Mouse (Mus musculus): ENCODE measurements around the gene Cdca8. TPM values are rescaled to one million over a fixed set of nuclear protein-coding genes. Genes with fewer than 3 reads are reported as not detected.
A peak's percentile ranks its signal among the peaks of the same experiment; 100 is the strongest.
"Not testable (repeated sequence)": the region's sequence is repeated elsewhere in the genome, so short reads cannot be mapped to it uniquely, and the experiment has no call there.

Cdca8 gene
- polyA plus RNA-seq (2014; fragmentation: Nextera tagmentation; extraction: Ambion mirVana): 95.1 and 98.7 TPM in 2 replicates

- 93% methylated on average over 4 of the region's 4 CpGs for WGBS
- peaks cover 4 to 18% of the 10 kb centered on the region in 2 experiments for H3K4me1 ChIP-seq (ENCODE audit: control insufficient read depth in 2 of 2, insufficient read depth in 2 of 2, low read length in 2 of 2)
- H3K27ac ChIP-seq (replicated peaks in 1 of 2; ENCODE audit: control insufficient read depth in 1 of 2, insufficient read depth in 1 of 2, low read depth in 2 of 2, low read length in 2 of 2); H3K9me3 ChIP-seq (ENCODE audit: control insufficient read depth, low read length); H3K4me3 ChIP-seq (ENCODE audit: control insufficient read depth in 1 of 2, insufficient read depth in 1 of 2, low read depth in 1 of 2, low read length in 2 of 2); ATAC-seq (ENCODE audit: insufficient number of reproducible peaks, insufficient read depth, low FRiP score, low read depth); H3K4me2 ChIP-seq (ENCODE audit: low read length); H3K9ac ChIP-seq (ENCODE audit: low read length); H3K27me3 ChIP-seq (ENCODE audit: control insufficient read depth, insufficient read depth, low read length): not testable (repeated sequence)
- H3K36me3 ChIP-seq (ENCODE audit: control insufficient read depth, insufficient read depth, low read length): peaks cover 52% of the 10 kb centered on the region
Observed at GRCm38 (mm10) chr4:124939211-124939610, at the start of gene Cdca8. TSS of gene Cdca8 (minus strand) at chr4:124939311.

GRCm38 (mm10) chr4:124988382-124988781 is 49.3 kb upstream of the Cdca8 start:
- Histone ChIP-seq H3K9me3 (ENCODE audit: control insufficient read depth, low read length) (no peaks in the 10 kb centered on the region), H3K4me2 (ENCODE audit: low read length) (no peak overlapping the region; the same call in 1 of the 2 replicates), H3K9ac (ENCODE audit: low read length) (no peak overlapping the region), H3K4me1 (ENCODE audit: control insufficient read depth in 2 of 2, insufficient read depth in 2 of 2, low read length in 2 of 2) (peaks cover 4 to 11% of the 10 kb centered on the region in 2 experiments; a peak in 3 of 4 replicates), H3K36me3 (ENCODE audit: control insufficient read depth, insufficient read depth, low read length) (no peaks in the 10 kb centered on the region), H3K27me3 (ENCODE audit: control insufficient read depth, insufficient read depth, low read length) (peaks cover 87% of the 10 kb centered on the region), H3K4me3 (ENCODE audit: control insufficient read depth in 1 of 2, insufficient read depth in 1 of 2, low read depth in 1 of 2, low read length in 2 of 2) (no peak overlapping the region), H3K27ac (replicated peaks in 1 of 2; ENCODE audit: control insufficient read depth in 1 of 2, insufficient read depth in 1 of 2, low read depth in 2 of 2, low read length in 2 of 2) (no peak overlapping the region)
- ATAC-seq (ENCODE audit: insufficient number of reproducible peaks, insufficient read depth, low FRiP score, low read depth): no peak
- 14% methylated on average over 9 of the region's 9 CpGs for WGBS

- no peak for ATAC-seq (ENCODE audit: insufficient number of reproducible peaks, insufficient read depth, low FRiP score, low read depth)
- Histone ChIP-seq H3K9me3 (ENCODE audit: control insufficient read depth, low read length) (no peaks in the 10 kb centered on the region), H3K4me2 (ENCODE audit: low read length) (no peak overlapping the region; the same call in 1 of the 2 replicates), H3K27ac (replicated peaks in 1 of 2; ENCODE audit: control insufficient read depth in 1 of 2, insufficient read depth in 1 of 2, low read depth in 2 of 2, low read length in 2 of 2) (no peak overlapping the region), H3K4me3 (ENCODE audit: control insufficient read depth in 1 of 2, insufficient read depth in 1 of 2, low read depth in 1 of 2, low read length in 2 of 2) (no peak overlapping the region), H3K9ac (ENCODE audit: low read length) (no peak overlapping the region), H3K27me3 (ENCODE audit: control insufficient read depth, insufficient read depth, low read length) (peaks cover 89% of the 10 kb centered on the region), H3K36me3 (ENCODE audit: control insufficient read depth, insufficient read depth, low read length) (no peaks in the 10 kb centered on the region), H3K4me1 (ENCODE audit: control insufficient read depth in 2 of 2, insufficient read depth in 2 of 2, low read length in 2 of 2) (peaks cover 4 to 11% of the 10 kb centered on the region in 2 experiments; a peak in 3 of 4 replicates)
- WGBS: 7% methylated on average over 10 of the region's 10 CpGs
Observed at GRCm38 (mm10) chr4:124987711-124988097, 48.6 kb upstream of the Cdca8 start.

- no peak overlapping the region for H3K27ac ChIP-seq (replicated peaks in 1 of 2; ENCODE audit: control insufficient read depth in 1 of 2, insufficient read depth in 1 of 2, low read depth in 2 of 2, low read length in 2 of 2)
- 5% methylated on average over 41 of the region's 51 CpGs for WGBS
- no peaks in the 10 kb centered on the region for H3K9me3 ChIP-seq (ENCODE audit: control insufficient read depth, low read length)
- peak overlapping the region; percentile 34 to 42 for H3K4me3 ChIP-seq (ENCODE audit: control insufficient read depth in 1 of 2, insufficient read depth in 1 of 2, low read depth in 1 of 2, low read length in 2 of 2)
- peak overlapping the region; percentile 62 for H3K4me2 ChIP-seq (ENCODE audit: low read length)
- no peaks in the 10 kb centered on the region for H3K36me3 ChIP-seq (ENCODE audit: control insufficient read depth, insufficient read depth, low read length)
- peaks cover 93% of the 10 kb centered on the region for H3K27me3 ChIP-seq (ENCODE audit: control insufficient read depth, insufficient read depth, low read length)
- ATAC-seq (ENCODE audit: insufficient number of reproducible peaks, insufficient read depth, low FRiP score, low read depth): no peak
- peaks cover 4 to 11% of the 10 kb centered on the region in 2 experiments; a peak in 3 of 4 replicates for H3K4me1 ChIP-seq (ENCODE audit: control insufficient read depth in 2 of 2, insufficient read depth in 2 of 2, low read length in 2 of 2)
- H3K9ac ChIP-seq (ENCODE audit: low read length): peak overlapping the region; percentile 41
Observed at GRCm38 (mm10) chr4:124986739-124987710, 47.9 kb upstream of the Cdca8 start.

- ATAC-seq (ENCODE audit: insufficient number of reproducible peaks, insufficient read depth, low FRiP score, low read depth): no peak
- Histone ChIP-seq H3K4me3 (ENCODE audit: control insufficient read depth in 1 of 2, insufficient read depth in 1 of 2, low read depth in 1 of 2, low read length in 2 of 2) (peak within 1 kb of the TSS; percentile 34 to 42), H3K9me3 (ENCODE audit: control insufficient read depth, low read length) (no peaks in the 10 kb centered on the region), H3K27ac (replicated peaks in 1 of 2; ENCODE audit: control insufficient read depth in 1 of 2, insufficient read depth in 1 of 2, low read depth in 2 of 2, low read length in 2 of 2) (no peak within 1 kb of the TSS), H3K36me3 (ENCODE audit: control insufficient read depth, insufficient read depth, low read length) (no peaks in the 10 kb centered on the region), H3K4me2 (ENCODE audit: low read length) (peak within 1 kb of the TSS; percentile 62), H3K4me1 (ENCODE audit: control insufficient read depth in 2 of 2, insufficient read depth in 2 of 2, low read length in 2 of 2) (peaks cover 4 to 11% of the 10 kb centered on the region in 2 experiments; a peak in 3 of 4 replicates), H3K9ac (ENCODE audit: low read length) (peak within 1 kb of the TSS; percentile 41), H3K27me3 (ENCODE audit: control insufficient read depth, insufficient read depth, low read length) (peaks cover 97% of the 10 kb centered on the region)
- 2% methylated on average over 53 of the region's 62 CpGs for WGBS
Observed at GRCm38 (mm10) chr4:124985671-124986602, 46.8 kb upstream of the Cdca8 start, which contains the start of gene Rspo1. TSS of gene Rspo1 (plus strand) at chr4:124986430.

GRCm38 (mm10) chr4:124984871-124985670 is 46.0 kb upstream of the Cdca8 start:
- WGBS: 10% methylated on average over 18 of the region's 18 CpGs
- no peak overlapping the region for H3K4me3 ChIP-seq (ENCODE audit: control insufficient read depth in 1 of 2, insufficient read depth in 1 of 2, low read depth in 1 of 2, low read length in 2 of 2)
- H3K27ac ChIP-seq (replicated peaks in 1 of 2; ENCODE audit: control insufficient read depth in 1 of 2, insufficient read depth in 1 of 2, low read depth in 2 of 2, low read length in 2 of 2): no peak overlapping the region
- peaks cover 2 to 11% of the 10 kb centered on the region in 2 experiments; a peak in 3 of 4 replicates for H3K4me1 ChIP-seq (ENCODE audit: control insufficient read depth in 2 of 2, insufficient read depth in 2 of 2, low read length in 2 of 2)
- H3K9me3 ChIP-seq (ENCODE audit: control insufficient read depth, low read length): no peaks in the 10 kb centered on the region
- no peak for ATAC-seq (ENCODE audit: insufficient number of reproducible peaks, insufficient read depth, low FRiP score, low read depth)
- H3K36me3 ChIP-seq (ENCODE audit: control insufficient read depth, insufficient read depth, low read length): no peaks in the 10 kb centered on the region
- peak overlapping the region; percentile 10; the same call in 1 of the 2 replicates for H3K4me2 ChIP-seq (ENCODE audit: low read length)
- H3K27me3 ChIP-seq (ENCODE audit: control insufficient read depth, insufficient read depth, low read length): peaks cover 92% of the 10 kb centered on the region
- no peak overlapping the region for H3K9ac ChIP-seq (ENCODE audit: low read length)

Data from heart, embryonic 14.5 days (tissue).